Mouse (Mus musculus) heart, postnatal 0 days (tissue): ENCODE measurements around the gene Fmn2.

ENCODE experiments used
- CTCF ChIP-seq: IDR thresholded peaks from 2 replicates; pipeline ENCODE4 v1.5.1; 2016; ENCODE audit warnings: antibody characterized with exemption, control low read depth, low read depth
- EP300 ChIP-seq: IDR thresholded peaks from 2 replicates; pipeline ENCODE4 v1.6.1; 2016; ENCODE audit warnings: antibody characterized with exemption, low read depth

DNA sequence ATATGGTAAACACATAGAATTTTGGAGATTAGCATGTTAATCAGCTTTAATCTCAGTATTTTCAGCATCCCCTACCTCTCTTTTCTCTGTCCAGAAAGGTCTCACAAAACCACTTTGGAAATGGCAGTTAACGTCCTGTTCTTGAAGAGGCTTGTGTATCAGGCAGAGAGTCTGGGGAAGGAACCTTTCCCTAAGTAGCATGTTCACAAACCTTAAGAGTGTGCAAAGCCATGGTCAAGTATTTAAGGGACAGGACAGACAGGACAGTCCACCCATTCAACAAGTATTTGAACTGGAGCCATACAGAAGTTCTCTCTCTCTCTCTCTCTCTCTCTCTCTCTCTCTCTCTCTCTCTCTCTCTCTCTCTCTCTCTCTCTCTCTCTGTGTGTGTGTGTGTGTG is 614 bp upstream of the Fmn2 start:
- TF ChIP-seq CTCF (no peak), EP300 (no peak)
